Mouse (Mus musculus) erythroid progenitor cell, adult 5-6 weeks (primary cell): ENCODE data around the gene Ctss. TPM values are rescaled to one million over a fixed set of nuclear protein-coding genes. Genes with fewer than 3 reads are reported as not detected.

Experiments used
- total RNA-seq, 2 experiments: library from RNA; stranded (forward) in 1 of 2; stranded (reverse) in 1 of 2; fragments of 150-400 nt in 1 of 2; fragments of 186-747, 209-891 nt in 1 of 2; gene quantifications; 2 replicates each; pipeline versions ENCODE4 v1.2.3 to v1.2.4; 2015 to 2017; ENCODE audit warnings: low replicate concordance in 2 of 2

The Ctss gene
- total RNA-seq, 2 experiments from 2014 or later, result 97.3 to 104 TPM

Other genes starting within 250 kb of the Ctss start
- gene Mindy1, start 245.4 kb upstream of the Ctss start, total RNA-seq (2015; ENCODE audit: low replicate concordance), result 27.8 and 38.6 TPM in 2 replicates
- 19.0 and 36.1 TPM in 2 replicates for gene Mindy1, start 245.4 kb upstream of the Ctss start, total RNA-seq (2017; ENCODE audit: low replicate concordance)
- gene Prune1, start 244.7 kb upstream of the Ctss start, total RNA-seq (2015; ENCODE audit: low replicate concordance), result 5.9 and 7.6 TPM in 2 replicates
- 7.2 and 8.4 TPM in 2 replicates for gene Prune1, start 244.7 kb upstream of the Ctss start, total RNA-seq (2017; ENCODE audit: low replicate concordance)
- 0.84 and 1.1 TPM in 2 replicates for gene Anxa9, start 219.6 kb upstream of the Ctss start, total RNA-seq (2015; ENCODE audit: low replicate concordance)
- not detected in 2 replicates for gene Anxa9, start 219.6 kb upstream of the Ctss start, total RNA-seq (2017; ENCODE audit: low replicate concordance)
- 72.1 and 81.3 TPM in 2 replicates for gene Cers2, start 212.0 kb upstream of the Ctss start, total RNA-seq (2015; ENCODE audit: low replicate concordance)
- 35.4 and 49.5 TPM in 2 replicates for gene Cers2, start 212.0 kb upstream of the Ctss start, total RNA-seq (2017; ENCODE audit: low replicate concordance)
- 7.1 and 7.2 TPM in 2 replicates for gene Setdb1, start 169.6 kb upstream of the Ctss start, total RNA-seq (2015; ENCODE audit: low replicate concordance)
- 7.4 and 18.1 TPM in 2 replicates for gene Setdb1, start 169.6 kb upstream of the Ctss start, total RNA-seq (2017; ENCODE audit: low replicate concordance)
- not detected in 2 replicates for gene 4930558C23Rik, start 123.9 kb upstream of the Ctss start, total RNA-seq (2015; ENCODE audit: low replicate concordance)
- not detected in 2 replicates for gene 4930558C23Rik, start 123.9 kb upstream of the Ctss start, total RNA-seq (2017; ENCODE audit: low replicate concordance)
- 57.7 and 75.9 TPM in 2 replicates for gene Arnt, start 92.4 kb upstream of the Ctss start, total RNA-seq (2015; ENCODE audit: low replicate concordance)
- gene Arnt, start 92.4 kb upstream of the Ctss start, total RNA-seq (2017; ENCODE audit: low replicate concordance), result 53.8 and 74.5 TPM in 2 replicates
- 3.4 TPM in 1 of 2 replicates, not detected in the other for gene Ctsk, start 27.5 kb upstream of the Ctss start, total RNA-seq (2015; ENCODE audit: low replicate concordance)
- gene Ctsk, start 27.5 kb upstream of the Ctss start, total RNA-seq (2017; ENCODE audit: low replicate concordance), result not detected in 2 replicates
- gene Hormad1, start 32.9 kb downstream of the Ctss start, total RNA-seq (2015; ENCODE audit: low replicate concordance), result not detected in 2 replicates
- not detected in 2 replicates for gene Hormad1, start 32.9 kb downstream of the Ctss start, total RNA-seq (2017; ENCODE audit: low replicate concordance)
- gene Golph3l, start 62.1 kb downstream of the Ctss start, total RNA-seq (2015; ENCODE audit: low replicate concordance), result 73.2 and 104 TPM in 2 replicates
- gene Golph3l, start 62.1 kb downstream of the Ctss start, total RNA-seq (2017; ENCODE audit: low replicate concordance), result 66.4 and 93.1 TPM in 2 replicates
- gene Ensa, start 98.2 kb downstream of the Ctss start, total RNA-seq (2015; ENCODE audit: low replicate concordance), result 65.4 and 75.3 TPM in 2 replicates
- 117 and 119 TPM in 2 replicates for gene Ensa, start 98.2 kb downstream of the Ctss start, total RNA-seq (2017; ENCODE audit: low replicate concordance)
- 161 and 212 TPM in 2 replicates for gene Mcl1, start 132.0 kb downstream of the Ctss start, total RNA-seq (2015; ENCODE audit: low replicate concordance)
- gene Mcl1, start 132.0 kb downstream of the Ctss start, total RNA-seq (2017; ENCODE audit: low replicate concordance), result 104 and 138 TPM in 2 replicates
- gene Adamtsl4, start 161.1 kb downstream of the Ctss start, total RNA-seq (2015; ENCODE audit: low replicate concordance), result 0.84 TPM in 1 of 2 replicates, not detected in the other
- 0.39 and 1.2 TPM in 2 replicates for gene Adamtsl4, start 161.1 kb downstream of the Ctss start, total RNA-seq (2017; ENCODE audit: low replicate concordance)
- gene Ecm1, start 212.8 kb downstream of the Ctss start, total RNA-seq (2015; ENCODE audit: low replicate concordance), result 6.5 TPM in 1 of 2 replicates, not detected in the other
- not detected in 2 replicates for gene Ecm1, start 212.8 kb downstream of the Ctss start, total RNA-seq (2017; ENCODE audit: low replicate concordance)
- gene Tars2, start 233.4 kb downstream of the Ctss start, total RNA-seq (2015; ENCODE audit: low replicate concordance), result 0.84 and 15.9 TPM in 2 replicates
- gene Tars2, start 233.4 kb downstream of the Ctss start, total RNA-seq (2017; ENCODE audit: low replicate concordance), result 8.0 and 20.9 TPM in 2 replicates